Mouse (Mus musculus) adipocyte (in vitro differentiated cells): Measurements from ENCODE around the gene Coa3.
A peak's percentile ranks its signal among the peaks of the same experiment; 100 is the strongest.

Source experiments
- DNase-seq: peaks from one replicate; pipeline ENCODE4 v3.0.0-alpha.2; 2016; ENCODE audit warnings: low spot score

Gene Coa3

GRCm38 (mm10) chr11:101251031-101251430, 27.9 kb downstream of the Coa3 start:
- DNase-seq, result no peak

GRCm38 (mm10) chr11:101248258-101248994, 30.5 kb downstream of the Coa3 start:
- peak; percentile 69 for DNase-seq

- DNase-seq, result no peak
These were observed 31.3 kb downstream of the Coa3 start for GRCm38 (mm10) chr11:101247521-101248030.

GRCm38 (mm10) chr11:101246702-101247012, 32.3 kb downstream of the Coa3 start:
- DNase-seq, result no peak

GRCm38 (mm10) chr11:101245855-101246701, 32.8 kb downstream of the Coa3 start, which contains the start of gene Ramp2:
TSS of gene Ramp2 (plus strand) at chr11:101246028.
- no peak for DNase-seq

- DNase-seq, result peak; percentile 79
These were observed 33.8 kb downstream of the Coa3 start for GRCm38 (mm10) chr11:101245071-101245470.

GRCm38 (mm10) chr11:101238071-101238647, 40.8 kb downstream of the Coa3 start:
- peak; percentile 70 for DNase-seq

- no peak for DNase-seq
These were observed 42.1 kb downstream of the Coa3 start for GRCm38 (mm10) chr11:101236782-101237181.

- no peak for DNase-seq
These were observed 43.5 kb downstream of the Coa3 start for GRCm38 (mm10) chr11:101235429-101235828.

- no peak for DNase-seq
These were observed 44.8 kb downstream of the Coa3 start for GRCm38 (mm10) chr11:101234124-101234523.

- DNase-seq, result no peak
These were observed 45.7 kb downstream of the Coa3 start for GRCm38 (mm10) chr11:101233240-101233639.

- DNase-seq, result peak; percentile 25
These were observed 46.7 kb downstream of the Coa3 start for GRCm38 (mm10) chr11:101232010-101232839.

- DNase-seq, result peak; percentile 70
These were observed 47.7 kb downstream of the Coa3 start for GRCm38 (mm10) chr11:101230991-101231871.

GRCm38 (mm10) chr11:101230526-101230925, 48.4 kb downstream of the Coa3 start:
- peak; percentile 78 for DNase-seq

GRCm38 (mm10) chr11:101230061-101230511, 48.8 kb downstream of the Coa3 start:
- DNase-seq, result peak; percentile 89

GRCm38 (mm10) chr11:101229361-101229900, 49.5 kb downstream of the Coa3 start:
- peak; percentile 36 for DNase-seq
